Mouse (Mus musculus) heart, embryonic 16.5 days (tissue): ENCODE measurements around the gene Zfp11. TPM values are rescaled to one million over a fixed set of nuclear protein-coding genes. Genes with fewer than 3 reads are reported as not detected.
"Not testable (repeated sequence)": the region's sequence is repeated elsewhere in the genome, so short reads cannot be mapped to it uniquely, and the experiment has no call there.

Experiments used
- ATAC-seq: fragments of 200-750 bp; cut with Nextera tagmentation; replicated peaks from 2 replicates; pipeline ENCODE4 v1.8.0; 2017; ENCODE audit warnings: moderate number of reproducible peaks; ENCODE audit not compliant: insufficient read depth, low FRiP score; ENCODE audit errors: extremely low read depth
- H3K27ac ChIP-seq: fragments of 300-500 bp; sonication (generic); 2 replicates; pipeline ENCODE4 v1.5.1; 2014; ENCODE audit warnings: mild to moderate bottlenecking, low read length, control low read depth, moderate library complexity
- H3K27me3 ChIP-seq: fragments of 300-500 bp; sonication (generic); 2 replicates; pipeline ENCODE4 v1.6.1; 2014; ENCODE audit warnings: low read length, mixed read lengths; ENCODE audit not compliant: control insufficient read depth, insufficient read depth
- H3K36me3 ChIP-seq: fragments of 300-500 bp; sonication (generic); 2 replicates; pipeline ENCODE4 v1.6.1; 2014; ENCODE audit not compliant: control insufficient read depth, insufficient read depth
- H3K4me1 ChIP-seq: fragments of 300-500 bp; sonication (generic); 2 replicates; pipeline ENCODE4 v1.6.1; 2014; ENCODE audit warnings: low read length, mixed read lengths; ENCODE audit not compliant: control insufficient read depth, insufficient read depth
- H3K4me2 ChIP-seq: fragments of 300-500 bp; sonication (generic); 2 replicates; pipeline ENCODE4 v1.6.1; 2014; ENCODE audit warnings: low read depth, mild to moderate bottlenecking, control low read depth, low read length
- H3K4me3 ChIP-seq: fragments of 300-500 bp; sonication (generic); 2 replicates; pipeline ENCODE4 v1.5.1; 2014; ENCODE audit warnings: mild to moderate bottlenecking, control low read depth, low read length
- H3K9ac ChIP-seq: fragments of 300-500 bp; sonication (generic); 2 replicates; pipeline ENCODE4 v1.6.1; 2014; ENCODE audit warnings: low read length, control low read depth
- H3K9me3 ChIP-seq: fragments of 300-500 bp; sonication (generic); replicated peaks from 2 replicates; pipeline ENCODE4 v1.6.1; 2016; ENCODE audit warnings: low read length; ENCODE audit not compliant: control insufficient read depth
- WGBS: fragments of 180-500 bp; shearing (Covaris S2); extraction: QIAGEN DNeasy Blood & Tissue Kit; methylation state at CpG from one replicate; pipeline ENCODE4 v1.1.7; 2014; 5-methylcytosine and 5-hydroxymethylcytosine counted together
- polyA plus RNA-seq: library from polyadenylated mRNA; unstranded; fragments of >200 nt; fragmentation: Nextera tagmentation; extraction: Ambion mirVana; gene quantifications from 2 replicates; pipeline ENCODE4 v1.2.1, GENCODE M21; 2015

Gene Zfp11
- polyA plus RNA-seq, 1 experiment from 2014 or later: 4.6 TPM

- 85% methylated on average over 5 of the region's 5 CpGs for WGBS
- not testable (repeated sequence) for ATAC-seq, H3K36me3 ChIP-seq, H3K4me1 ChIP-seq, H3K27ac ChIP-seq, H3K9me3 ChIP-seq, H3K9ac ChIP-seq, H3K4me2 ChIP-seq, H3K27me3 ChIP-seq, H3K4me3 ChIP-seq
These were observed 15.2 kb upstream of the Zfp11 start for GRCm38 (mm10) chr5:129685141-129685540.

DNA sequence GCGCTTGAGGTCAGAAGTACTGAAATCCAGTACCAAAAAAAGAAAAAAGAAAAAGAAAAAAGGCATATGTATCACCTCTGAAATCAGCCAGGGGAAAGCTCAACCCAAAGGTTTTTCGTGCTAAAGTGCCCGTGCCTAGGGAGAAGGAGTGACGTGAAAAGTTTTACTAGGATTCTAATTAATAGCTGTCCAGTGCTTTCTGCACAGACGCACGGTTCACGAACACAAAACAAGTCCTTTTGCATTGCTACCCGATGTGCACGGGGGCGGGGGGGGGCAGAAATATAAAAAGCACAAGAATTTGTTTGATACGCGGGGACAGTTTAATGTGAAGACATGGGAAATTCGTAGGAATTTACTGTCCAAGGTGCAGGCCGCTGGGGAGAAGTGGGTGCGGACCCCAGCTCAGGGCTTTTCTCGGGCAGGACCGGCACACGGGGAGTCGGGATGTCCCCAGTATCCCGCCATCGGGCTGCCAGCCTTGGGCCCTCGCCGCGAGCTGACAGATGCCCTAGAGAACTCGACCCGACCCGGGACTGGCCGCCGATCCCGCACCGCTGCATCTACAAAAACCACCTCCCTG, 355 bp downstream of the Zfp11 start:
- H3K36me3 ChIP-seq: no peaks in the 10 kb centered on the region
- peak overlapping the region; percentile 90 for H3K4me3 ChIP-seq
- no peaks in the 10 kb centered on the region for H3K27me3 ChIP-seq
- H3K9ac ChIP-seq: peak overlapping the region; percentile 98
- 1% methylated on average over 31 of the region's 31 CpGs for WGBS
- peaks cover 9% of the 10 kb centered on the region for H3K4me1 ChIP-seq
- no peak; the same call in 1 of the 2 replicates for ATAC-seq
- H3K9me3 ChIP-seq: 0 out of 2 replicates have a peak, but pooled peaks cover 4% of the 10 kb centered on the region
- H3K4me2 ChIP-seq: peak overlapping the region; percentile 90
- H3K27ac ChIP-seq: peak overlapping the region; percentile 70

GRCm38 (mm10) chr5:129667851-129668250, 2.0 kb downstream of the Zfp11 start:
- no peak overlapping the region for H3K4me3 ChIP-seq
- ATAC-seq: no peak
- H3K36me3 ChIP-seq: no peaks in the 10 kb centered on the region
- H3K9me3 ChIP-seq: no peaks in the 10 kb centered on the region
- no peaks in the 10 kb centered on the region for H3K27me3 ChIP-seq
- H3K4me1 ChIP-seq: peaks cover 9% of the 10 kb centered on the region
- H3K9ac ChIP-seq: no peak overlapping the region
- WGBS: 80% methylated on average over 4 of the region's 4 CpGs
- no peak overlapping the region for H3K4me2 ChIP-seq
- no peak overlapping the region for H3K27ac ChIP-seq

- Histone ChIP-seq H3K9me3 (no peaks in the 10 kb centered on the region), H3K27me3 (no peaks in the 10 kb centered on the region), H3K9ac (no peak overlapping the region), H3K36me3 (no peaks in the 10 kb centered on the region), H3K4me3 (no peak overlapping the region), H3K4me2 (no peak overlapping the region), H3K4me1 (peaks cover 9% of the 10 kb centered on the region), H3K27ac (no peak overlapping the region)
- WGBS: 86% methylated on average over 10 of the region's 10 CpGs
- ATAC-seq: no peak
These were observed 3.5 kb downstream of the Zfp11 start for GRCm38 (mm10) chr5:129666271-129666909.

DNA sequence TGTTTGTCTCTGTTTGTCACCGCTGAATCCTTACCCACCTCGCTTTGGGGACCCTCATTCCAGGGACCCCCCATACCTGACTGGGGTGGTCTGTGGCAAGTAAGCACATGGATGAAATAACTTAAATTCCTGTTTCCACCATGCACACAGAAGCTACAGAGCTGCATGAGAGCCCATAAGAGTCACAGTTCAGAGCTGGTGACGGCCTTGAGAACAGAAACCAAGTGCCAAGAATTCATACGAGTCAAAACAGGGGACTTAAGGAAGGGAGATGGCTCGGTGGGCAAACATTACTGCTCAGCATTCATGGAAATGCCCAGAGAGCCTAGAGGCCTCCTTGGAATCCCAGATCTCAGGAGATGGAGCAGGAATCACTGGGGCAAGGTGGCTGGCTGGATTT, 5.8 kb downstream of the Zfp11 start:
- Histone ChIP-seq H3K27me3 (no peaks in the 10 kb centered on the region), H3K36me3 (peaks cover 9% of the 10 kb centered on the region), H3K9me3 (no peaks in the 10 kb centered on the region), H3K27ac (no peak overlapping the region), H3K4me2 (no peak overlapping the region), H3K9ac (no peak overlapping the region), H3K4me3 (no peak overlapping the region), H3K4me1 (peaks cover 6% of the 10 kb centered on the region)
- WGBS: 78% methylated on average over 5 of the region's 5 CpGs
- ATAC-seq: no peak

DNA sequence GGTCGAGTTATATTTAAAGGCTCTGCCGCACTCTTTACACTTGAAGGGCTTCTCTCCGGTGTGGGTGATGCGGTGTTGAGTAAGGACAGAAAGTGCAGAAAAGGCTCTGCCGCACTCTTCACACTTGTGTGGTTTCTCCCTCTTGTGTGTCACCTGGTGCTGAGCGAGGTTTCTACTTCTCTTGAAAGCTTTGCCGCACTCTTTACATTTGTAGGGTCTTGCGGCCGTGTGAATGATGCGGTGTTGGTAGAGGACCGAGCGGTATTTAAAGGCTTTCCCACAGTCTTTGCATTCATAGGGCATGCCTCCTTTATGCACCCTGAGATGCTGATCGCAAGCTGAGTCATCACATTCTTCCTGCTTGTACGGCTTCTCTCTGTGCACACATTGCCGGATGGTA, 12.0 kb downstream of the Zfp11 start:
- ATAC-seq: no peak
- WGBS: 89% methylated on average over 15 of the region's 15 CpGs
- Histone ChIP-seq H3K9ac (no peak overlapping the region), H3K4me3 (no peak overlapping the region), H3K36me3 (peaks cover 31% of the 10 kb centered on the region), H3K9me3 (no peaks in the 10 kb centered on the region), H3K4me2 (no peak overlapping the region), H3K27me3 (no peaks in the 10 kb centered on the region), H3K4me1 (no peaks in the 10 kb centered on the region), H3K27ac (no peak overlapping the region)

GRCm38 (mm10) chr5:129657016-129657415, 12.9 kb downstream of the Zfp11 start:
- Histone ChIP-seq H3K4me3 (no peak overlapping the region), H3K4me2 (no peak overlapping the region), H3K36me3 (peaks cover 31% of the 10 kb centered on the region), H3K27ac (no peak overlapping the region), H3K4me1 (no peaks in the 10 kb centered on the region), H3K9me3 (no peaks in the 10 kb centered on the region), H3K9ac (no peak overlapping the region), H3K27me3 (no peaks in the 10 kb centered on the region)
- ATAC-seq: no peak
- WGBS: 93% methylated on average over 10 of the region's 10 CpGs

- H3K36me3 ChIP-seq: peaks cover 2% of the 10 kb centered on the region; the same call in 1 of the 2 replicates
- no peak for ATAC-seq
- WGBS: 90% methylated on average over 5 of the region's 5 CpGs
- no peak overlapping the region for H3K4me2 ChIP-seq
- H3K9ac ChIP-seq: no peak overlapping the region
- no peaks in the 10 kb centered on the region for H3K9me3 ChIP-seq
- no peak overlapping the region for H3K27ac ChIP-seq
- H3K4me3 ChIP-seq: no peak overlapping the region
- no peaks in the 10 kb centered on the region for H3K4me1 ChIP-seq
- H3K27me3 ChIP-seq: no peaks in the 10 kb centered on the region
These were observed 19.0 kb downstream of the Zfp11 start for GRCm38 (mm10) chr5:129650858-129651257.

DNA sequence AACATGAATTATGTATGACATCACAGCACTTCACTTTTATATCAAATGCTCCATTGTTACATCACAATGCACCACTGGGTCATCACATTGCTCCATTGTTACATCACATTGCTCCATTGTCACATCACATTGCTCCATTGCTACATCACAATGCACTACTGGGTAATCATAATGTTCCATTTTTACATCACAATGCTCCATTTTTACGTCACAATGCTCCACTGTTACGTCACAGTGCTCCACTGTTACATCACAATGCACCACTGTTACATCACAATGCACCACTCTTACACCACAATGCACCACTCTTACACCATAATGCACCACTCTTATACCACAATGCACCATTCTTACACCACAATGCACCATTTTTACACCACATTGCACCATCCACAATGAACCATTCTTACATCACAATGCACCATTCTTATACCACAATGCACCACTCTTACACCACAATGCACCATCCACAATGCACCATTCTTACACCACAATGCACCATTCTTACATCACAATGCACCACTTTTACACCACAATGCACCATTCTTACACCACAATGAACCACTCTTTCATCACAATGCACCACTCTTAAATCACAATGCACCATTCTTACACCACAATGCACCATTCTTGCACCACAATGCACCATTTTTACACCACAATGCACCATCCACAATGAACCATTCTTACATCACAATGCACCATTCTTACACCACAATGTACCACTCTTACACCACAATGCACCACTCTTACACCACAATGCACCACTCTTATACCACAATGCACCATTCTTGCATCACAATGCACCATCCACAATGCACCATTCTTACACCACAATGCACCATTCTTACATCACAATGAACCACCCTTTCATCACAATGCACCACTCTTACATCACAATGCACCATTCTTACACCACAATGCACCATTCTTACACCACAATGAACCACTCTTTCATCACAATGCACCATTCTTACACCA, 37.3 kb downstream of the Zfp11 start:
- not testable (repeated sequence) for H3K36me3 ChIP-seq, H3K4me1 ChIP-seq, H3K27me3 ChIP-seq, H3K27ac ChIP-seq, H3K4me3 ChIP-seq, H3K9me3 ChIP-seq, H3K4me2 ChIP-seq, ATAC-seq, H3K9ac ChIP-seq
- WGBS: 80% methylated on average over 2 of the region's 2 CpGs
